ENCODE assay signal across 11 mouse cellular contexts in the genomic region with DNA sequence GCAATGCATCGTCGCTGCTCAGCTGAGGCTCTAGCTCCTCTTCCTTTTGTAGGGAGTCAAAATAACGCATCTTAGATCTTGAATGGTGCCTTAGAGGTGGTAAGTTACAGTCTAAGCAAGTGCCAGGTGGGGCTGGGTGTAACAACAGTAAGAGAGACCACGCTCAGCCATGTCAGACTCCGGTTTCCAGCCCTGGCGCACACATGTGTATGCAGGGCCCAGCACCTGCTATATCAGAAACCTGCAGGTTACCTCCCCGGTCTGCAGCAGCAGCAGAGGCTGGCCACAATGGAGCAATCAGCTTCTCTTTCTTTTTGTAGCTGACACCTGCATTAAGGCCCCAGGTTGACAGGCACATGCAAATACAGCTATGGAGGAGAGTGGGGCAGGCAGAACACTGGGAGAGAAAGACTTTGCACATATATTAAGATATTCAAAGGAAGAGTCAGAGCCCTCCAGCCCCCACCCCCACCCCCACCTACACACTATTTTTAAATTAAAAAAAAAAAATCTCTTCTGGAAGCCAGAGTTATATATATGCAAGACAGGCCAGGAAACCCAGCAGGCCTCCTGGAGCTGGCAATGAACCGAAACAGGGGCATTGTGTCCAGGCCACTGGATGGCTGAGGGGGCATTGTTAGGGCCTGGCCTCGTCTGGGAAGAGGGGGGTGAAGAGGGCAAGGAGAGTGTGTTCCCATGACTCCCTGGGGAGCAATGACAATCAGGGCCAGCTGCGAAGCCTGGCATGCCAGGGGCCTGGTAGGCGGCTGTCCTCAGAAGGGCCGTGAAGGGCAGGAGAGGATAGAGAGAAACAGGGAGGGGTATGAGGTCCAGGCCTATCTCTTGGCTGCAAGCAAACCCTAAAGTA. TPM values are rescaled to one million over a fixed set of nuclear protein-coding genes. Genes with fewer than 3 reads are reported as not detected.
DNase-seq lines count a peak whose midpoint lies in the region; ATAC-seq and TF ChIP-seq lines count a peak whose summit lies in the region.
"Had no signal": no experiment of that assay in that cellular context is flagged by ENCODE, and none has a peak within 500 bp of the region (broad histone marks: within the 10 kb centered on the region; RNA-seq: fewer than 3 reads in every experiment).

No protein-coding gene starts in this region.

- no peaks in the 10 kb centered on the region for H3K9me3 ChIP-seq in hindbrain, embryonic 10.5 days
- H3K9me3 ChIP-seq in hindbrain, postnatal 0 days (ENCODE audit: low read length) = no peaks in the 10 kb centered on the region
- H3K9me3 ChIP-seq in forebrain, embryonic 12.5 days = no peaks in the 10 kb centered on the region
- H3K9me3 ChIP-seq in midbrain, embryonic 14.5 days (ENCODE audit: control insufficient read depth, low read length) = no peaks in the 10 kb centered on the region
- H3K9me3 ChIP-seq: limb, embryonic 15.5 days had no signal

- H3K4me2 ChIP-seq in hindbrain, postnatal 0 days (ENCODE audit: low read depth, low read length) = no peak overlapping the region
- no peak overlapping the region for H3K4me2 ChIP-seq in forebrain, embryonic 12.5 days
- no peak overlapping the region for H3K4me2 ChIP-seq in midbrain, embryonic 14.5 days (ENCODE audit: low read length)
- H3K4me2 ChIP-seq: limb, embryonic 15.5 days had no signal

- no peak for TF ChIP-seq CTCF in hindbrain, postnatal 0 days (IDR thresholded peaks at IDR 0.05; ENCODE audit: low read depth)
- no peak for TF ChIP-seq CTCF in layer of hippocampus, adult 2 months (conservative IDR thresholded peaks at IDR 0.05)

- H3K27me3 ChIP-seq in hindbrain, embryonic 10.5 days (ENCODE audit: insufficient read depth, poor library complexity, severe bottlenecking) = no peaks in the 10 kb centered on the region
- no peaks in the 10 kb centered on the region for H3K27me3 ChIP-seq in hindbrain, postnatal 0 days (ENCODE audit: insufficient read depth, low read length)
- H3K27me3 ChIP-seq in forebrain, embryonic 12.5 days = no peaks in the 10 kb centered on the region
- H3K27me3 ChIP-seq in midbrain, embryonic 14.5 days (ENCODE audit: control insufficient read depth, insufficient read depth, low read length) = no peaks in the 10 kb centered on the region
- H3K27me3 ChIP-seq: limb, embryonic 15.5 days had no signal

- peak overlapping the region; percentile 86 for H3K27ac ChIP-seq in hindbrain, embryonic 10.5 days
- H3K27ac ChIP-seq in hindbrain, postnatal 0 days = no peak overlapping the region
- H3K27ac ChIP-seq in forebrain, embryonic 12.5 days = peak overlapping the region; percentile 75
- peak overlapping the region; percentile 73 for H3K27ac ChIP-seq in midbrain, embryonic 14.5 days (replicated peaks; ENCODE audit: low read depth, low read length)
- H3K27ac ChIP-seq in layer of hippocampus, adult 2 months = no peak overlapping the region
- H3K27ac ChIP-seq: limb, embryonic 15.5 days had no signal

- no peak overlapping the region; the same call in 1 of the 2 replicates for H3K9ac ChIP-seq in hindbrain, postnatal 0 days (replicated peaks; ENCODE audit: low read length)
- peak overlapping the region; percentile 38; the same call in 1 of the 2 replicates for H3K9ac ChIP-seq in forebrain, embryonic 12.5 days
- no peak overlapping the region; the same call in 1 of the 2 replicates for H3K9ac ChIP-seq in midbrain, embryonic 14.5 days (replicated peaks; ENCODE audit: low read length)
- H3K9ac ChIP-seq: limb, embryonic 15.5 days had no signal

- WGBS in hindbrain, embryonic 10.5 days = 28% methylated on average over 12 of the region's 12 CpGs
- 23% methylated on average over 12 of the region's 12 CpGs for WGBS in hindbrain, postnatal 0 days
- WGBS in forebrain, embryonic 12.5 days = 28% methylated on average over 12 of the region's 12 CpGs
- 12% methylated on average over 12 of the region's 12 CpGs for WGBS in midbrain, embryonic 14.5 days

- H3K4me1 ChIP-seq in hindbrain, embryonic 10.5 days (replicated peaks) = peaks cover 39% of the 10 kb centered on the region
- peaks cover 3% of the 10 kb centered on the region; the same call in 1 of the 2 replicates for H3K4me1 ChIP-seq in hindbrain, postnatal 0 days (ENCODE audit: insufficient read depth, low read length)
- peaks cover 17% of the 10 kb centered on the region for H3K4me1 ChIP-seq in forebrain, embryonic 12.5 days
- H3K4me1 ChIP-seq in midbrain, embryonic 14.5 days (ENCODE audit: control insufficient read depth, insufficient read depth, low read length) = peaks cover 12% of the 10 kb centered on the region

- no peaks in the 10 kb centered on the region for H3K36me3 ChIP-seq in hindbrain, embryonic 10.5 days
- no peaks in the 10 kb centered on the region for H3K36me3 ChIP-seq in hindbrain, postnatal 0 days (ENCODE audit: insufficient read depth, low read length)
- no peaks in the 10 kb centered on the region for H3K36me3 ChIP-seq in forebrain, embryonic 12.5 days (replicated peaks)
- no peaks in the 10 kb centered on the region for H3K36me3 ChIP-seq in midbrain, embryonic 14.5 days (ENCODE audit: control insufficient read depth, insufficient read depth, low read length)
- H3K36me3 ChIP-seq: limb, embryonic 15.5 days had no signal

- ATAC-seq in hindbrain, postnatal 0 days = no peak
- ATAC-seq in forebrain, embryonic 12.5 days (ENCODE audit: low FRiP score) = peak; percentile 55
- peak; percentile 82 for ATAC-seq in midbrain, embryonic 14.5 days (ENCODE audit: low FRiP score, low TSS enrichment)

- peak overlapping the region; percentile 20; the same call in 1 of the 2 replicates for H3K4me3 ChIP-seq in hindbrain, embryonic 10.5 days
- no peak overlapping the region for H3K4me3 ChIP-seq in hindbrain, postnatal 0 days (ENCODE audit: low read length)
- H3K4me3 ChIP-seq in forebrain, embryonic 12.5 days (replicated peaks) = no peak overlapping the region
- no peak overlapping the region for H3K4me3 ChIP-seq in midbrain, embryonic 14.5 days (replicated peaks; ENCODE audit: low read depth, low read length)
- H3K4me3 ChIP-seq in layer of hippocampus, adult 2 months = no peak overlapping the region
- H3K4me3 ChIP-seq: limb, embryonic 15.5 days had no signal

- DNase-seq in hindbrain, embryonic 10.5 days (ENCODE audit: low spot score) = peak; percentile 82
- no peak for DNase-seq in hindbrain, postnatal 0 days (ENCODE audit: low spot score)
- peak; percentile 71 for DNase-seq in midbrain, embryonic 14.5 days
- peak; percentile 66 for DNase-seq in thymus, postnatal 25 days
- DNase-seq in ovary, postnatal 10 days (ENCODE audit: low spot score) = no peak
- no peak for DNase-seq in cerebellum, postnatal 25 days
- DNase-seq in layer of hippocampus, adult 2 months (ENCODE audit: low spot score in 2 of 2) = no peak
- DNase-seq: cerebellum, adult 8-10 months had no signal

RNA-seq across cellular contexts. Expression of gene E2f1, which starts 7.4 kb away (rescaled TPM):
- 41.4 and 43.8 TPM in 2 replicates for polyA plus RNA-seq in hindbrain, embryonic 10.5 days (2016; fragmentation: Nextera tagmentation; extraction: Ambion mirVana)
- 6.3 and 6.7 TPM in 2 replicates for total RNA-seq in hindbrain, postnatal 0 days (2014; rRNA removed)
- 8.4 and 8.7 TPM in 2 replicates for polyA plus RNA-seq in hindbrain, postnatal 0 days (2015; fragmentation: Nextera tagmentation; extraction: Ambion mirVana)
- 29.8 and 33.3 TPM in 2 replicates for polyA plus RNA-seq in forebrain, embryonic 12.5 days (2016; fragmentation: Nextera tagmentation; extraction: Ambion mirVana)
- polyA plus RNA-seq in midbrain, embryonic 14.5 days (2014; fragmentation: Nextera tagmentation; extraction: Ambion mirVana) = 3.1 and 3.2 TPM in 2 replicates
- 1 to 10 TPM; 5.4 to 5.7 TPM for total RNA-seq in layer of hippocampus, adult 2 months (2021)

RNA-seq across cellular contexts. Expression of gene Necab3, which starts 18.4 kb away (rescaled TPM):
- 9.8 and 16.0 TPM in 2 replicates for polyA plus RNA-seq in hindbrain, embryonic 10.5 days (2016; fragmentation: Nextera tagmentation; extraction: Ambion mirVana)
- total RNA-seq in hindbrain, postnatal 0 days (2014; rRNA removed) = 35.1 and 52.2 TPM in 2 replicates
- 22.9 and 27.0 TPM in 2 replicates for polyA plus RNA-seq in hindbrain, postnatal 0 days (2015; fragmentation: Nextera tagmentation; extraction: Ambion mirVana)
- 8.7 and 11.0 TPM in 2 replicates for polyA plus RNA-seq in forebrain, embryonic 12.5 days (2016; fragmentation: Nextera tagmentation; extraction: Ambion mirVana)
- 15.1 and 16.0 TPM in 2 replicates for polyA plus RNA-seq in midbrain, embryonic 14.5 days (2014; fragmentation: Nextera tagmentation; extraction: Ambion mirVana)
- 10 to 100 TPM; 30.0 to 34.9 TPM for total RNA-seq in layer of hippocampus, adult 2 months (2021)

RNA-seq across cellular contexts. Expression of gene Actl10, which starts 25.5 kb away (rescaled TPM):
- polyA plus RNA-seq in hindbrain, embryonic 10.5 days (2016; fragmentation: Nextera tagmentation; extraction: Ambion mirVana) = 0.60 and 1.3 TPM in 2 replicates
- 0.52 TPM in 1 of 2 replicates, not detected in the other for total RNA-seq in hindbrain, postnatal 0 days (2014; rRNA removed)
- 0.23 TPM in 1 of 2 replicates, not detected in the other for polyA plus RNA-seq in hindbrain, postnatal 0 days (2015; fragmentation: Nextera tagmentation; extraction: Ambion mirVana)
- polyA plus RNA-seq in forebrain, embryonic 12.5 days (2016; fragmentation: Nextera tagmentation; extraction: Ambion mirVana) = 0.66 and 0.86 TPM in 2 replicates
- 0.19 and 0.28 TPM in 2 replicates for polyA plus RNA-seq in midbrain, embryonic 14.5 days (2014; fragmentation: Nextera tagmentation; extraction: Ambion mirVana)
- total RNA-seq in layer of hippocampus, adult 2 months (2021) = not detected

RNA-seq across cellular contexts. Expression of gene Pxmp4, which starts 26.4 kb away (rescaled TPM):
- polyA plus RNA-seq in hindbrain, embryonic 10.5 days (2016; fragmentation: Nextera tagmentation; extraction: Ambion mirVana) = 14.5 and 16.9 TPM in 2 replicates
- 24.8 and 31.1 TPM in 2 replicates for total RNA-seq in hindbrain, postnatal 0 days (2014; rRNA removed)
- polyA plus RNA-seq in hindbrain, postnatal 0 days (2015; fragmentation: Nextera tagmentation; extraction: Ambion mirVana) = 21.9 and 24.1 TPM in 2 replicates
- polyA plus RNA-seq in forebrain, embryonic 12.5 days (2016; fragmentation: Nextera tagmentation; extraction: Ambion mirVana) = 10.4 and 11.2 TPM in 2 replicates
- polyA plus RNA-seq in midbrain, embryonic 14.5 days (2014; fragmentation: Nextera tagmentation; extraction: Ambion mirVana) = 14.2 and 15.0 TPM in 2 replicates
- total RNA-seq in layer of hippocampus, adult 2 months (2021) = 10 to 100 TPM; 10.7 to 13.7 TPM

RNA-seq across cellular contexts. Expression of gene 1700003F12Rik, which starts 30.2 kb away (rescaled TPM):
- polyA plus RNA-seq in hindbrain, embryonic 10.5 days (2016; fragmentation: Nextera tagmentation; extraction: Ambion mirVana) = 9.5 and 10.0 TPM in 2 replicates
- 0.90 and 1.9 TPM in 2 replicates for total RNA-seq in hindbrain, postnatal 0 days (2014; rRNA removed)
- polyA plus RNA-seq in hindbrain, postnatal 0 days (2015; fragmentation: Nextera tagmentation; extraction: Ambion mirVana) = 3.9 and 4.0 TPM in 2 replicates
- polyA plus RNA-seq in forebrain, embryonic 12.5 days (2016; fragmentation: Nextera tagmentation; extraction: Ambion mirVana) = 2.3 and 2.5 TPM in 2 replicates
- polyA plus RNA-seq in midbrain, embryonic 14.5 days (2014; fragmentation: Nextera tagmentation; extraction: Ambion mirVana) = 1.1 and 2.1 TPM in 2 replicates
- 1 to 10 TPM in 1 of 2 experiments, not detected in 1; 1.4 TPM for total RNA-seq in layer of hippocampus, adult 2 months (2021)
- total RNA-seq: megakaryocyte, adult 5-6 weeks had no signal

Comparison
In these comparisons a context has a peak if more than half of its experiments do, and no peak if none do; other contexts are left out.
1. DNase-seq: peak in hindbrain, embryonic 10.5 days (single experiment), midbrain, embryonic 14.5 days (single experiment) and thymus, postnatal 25 days (single experiment); none in hindbrain, postnatal 0 days (single experiment), ovary, postnatal 10 days (single experiment), cerebellum, postnatal 25 days (0 of 2) and layer of hippocampus, adult 2 months (0 of 2).
2. H3K27ac ChIP-seq: peak in hindbrain, embryonic 10.5 days (single experiment), forebrain, embryonic 12.5 days (single experiment) and midbrain, embryonic 14.5 days (single experiment); none in hindbrain, postnatal 0 days (single experiment) and layer of hippocampus, adult 2 months (single experiment).